In the genomic region with DNA sequence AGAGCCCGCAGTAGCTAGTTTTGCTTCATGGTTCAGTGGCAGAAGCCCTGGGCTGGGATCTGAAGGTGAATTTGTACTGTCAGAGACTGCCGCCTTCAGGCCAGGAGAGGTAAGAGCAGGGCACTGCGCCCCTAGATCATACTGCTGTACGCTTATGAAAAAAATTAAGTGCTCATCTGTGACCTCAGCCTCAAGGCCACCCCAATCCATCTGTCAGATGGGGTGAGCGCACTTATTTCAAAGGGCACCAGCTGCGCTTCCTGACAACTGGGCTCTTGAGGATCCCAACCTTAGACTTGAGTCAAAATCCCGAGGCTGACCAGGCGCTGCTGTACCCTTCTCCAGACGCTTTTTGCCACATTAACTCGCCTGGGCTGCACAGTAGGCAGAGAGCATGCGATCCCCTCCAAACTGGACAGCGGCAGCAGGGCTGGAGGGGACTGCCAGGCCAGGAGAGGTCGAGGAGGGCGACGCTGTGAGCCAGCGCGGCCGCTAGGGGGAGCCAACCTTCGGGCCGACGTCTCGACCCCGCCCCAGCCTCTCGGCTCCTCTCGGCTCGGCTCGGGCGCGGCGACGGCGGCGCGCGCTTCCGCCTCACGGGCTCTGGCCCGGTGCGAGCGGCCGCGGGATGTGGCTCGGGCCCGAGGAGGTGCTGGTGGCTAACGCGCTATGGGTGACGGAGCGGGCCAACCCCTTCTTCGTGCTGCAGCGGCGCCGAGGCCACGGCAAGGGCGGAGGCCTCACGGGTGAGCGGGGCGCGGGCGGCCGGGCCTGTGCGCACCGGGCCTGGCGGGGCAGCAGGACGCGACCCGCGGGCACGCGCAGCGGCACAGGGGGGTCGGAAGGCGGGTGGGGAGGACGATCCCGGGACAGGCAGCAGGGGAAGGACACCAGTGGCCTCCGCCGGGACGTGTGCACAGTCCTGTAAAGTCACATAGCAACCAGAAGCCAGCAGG, we compare ENCODE assay signal across 8 mouse cellular contexts. TPM values are rescaled to one million over a fixed set of nuclear protein-coding genes. Genes with fewer than 3 reads are reported as not detected.
DNase-seq lines count a peak whose midpoint lies in the region; ATAC-seq and TF ChIP-seq lines count a peak whose summit lies in the region.

A gene (plus strand): TSS at position 586 of the 956 bp plus-strand sequence.

- peak; percentile 88 for ATAC-seq in erythroblast, adult 5-6 weeks (replicated peaks; ENCODE audit: low FRiP score, poor library complexity, severe bottlenecking)
- peak; percentile 89 for ATAC-seq in heart, embryonic 11.5 days (replicated peaks; ENCODE audit: insufficient number of reproducible peaks, low FRiP score, low TSS enrichment)
- peak; percentile 95 for ATAC-seq in kidney, embryonic 16.5 days (ENCODE audit: low FRiP score, low TSS enrichment)

- no peaks in the 10 kb centered on the region for H3K27me3 ChIP-seq in heart, embryonic 11.5 days (ENCODE audit: control insufficient read depth, insufficient read depth, low read length)
- H3K27me3 ChIP-seq in kidney, embryonic 16.5 days (ENCODE audit: insufficient read depth, low read length) = no peaks in the 10 kb centered on the region
- H3K27me3 ChIP-seq in liver, adult 2 months (ENCODE audit: control insufficient read depth, insufficient read depth, low read length) = no peaks in the 10 kb centered on the region
- no peaks in the 10 kb centered on the region for H3K27me3 ChIP-seq in myocyte (ENCODE audit: control insufficient read depth, insufficient read depth, insufficient read length)
- H3K27me3 ChIP-seq in splenic B cell, adult 2 months (ENCODE audit: control insufficient read depth, insufficient read depth, low read length, poor library complexity, severe bottlenecking) = no peaks in the 10 kb centered on the region

- under 1% methylated on average over 73 of the region's 77 CpGs for WGBS in heart, embryonic 11.5 days (ENCODE audit: insufficient replicate concordance)
- under 1% methylated on average over 77 of the region's 77 CpGs for WGBS in kidney, embryonic 16.5 days
- WGBS in liver, adult 2 months = under 1% methylated on average over 77 of the region's 77 CpGs

- peak within 1 kb of the TSS; percentile 84 for H3K4me3 ChIP-seq in heart, embryonic 11.5 days (ENCODE audit: low read depth, low read length)
- H3K4me3 ChIP-seq in kidney, embryonic 16.5 days (ENCODE audit: low read length) = peak within 1 kb of the TSS; percentile 73
- H3K4me3 ChIP-seq in liver, adult 2 months (ENCODE audit: insufficient read depth, low read depth, low read length) = peak within 1 kb of the TSS; percentile 82
- peak within 1 kb of the TSS; percentile 73 for H3K4me3 ChIP-seq in myocyte

- H3ac ChIP-seq in myocyte (ENCODE audit: control insufficient read depth, insufficient read length) = peak within 1 kb of the TSS; percentile 90

- peak; percentile 97 for TF ChIP-seq CTCF in liver, adult 2 months (IDR thresholded peaks at IDR 0.05; ENCODE audit: low read depth, low read length)

- H3K36me3 ChIP-seq in heart, embryonic 11.5 days (ENCODE audit: control insufficient read depth, insufficient read depth, low read length) = peaks cover 3% of the 10 kb centered on the region; the same call in 1 of the 2 replicates
- peaks cover 3% of the 10 kb centered on the region for H3K36me3 ChIP-seq in kidney, embryonic 16.5 days (ENCODE audit: insufficient read depth, low read length)
- no peaks in the 10 kb centered on the region; the same call in 1 of the 2 replicates for H3K36me3 ChIP-seq in liver, adult 2 months (ENCODE audit: control insufficient read depth, insufficient read depth, low read length)
- peaks cover 2% of the 10 kb centered on the region for H3K36me3 ChIP-seq in myocyte (ENCODE audit: control insufficient read depth, insufficient read depth)
- H3K36me3 ChIP-seq in splenic B cell, adult 2 months (ENCODE audit: control insufficient read depth, insufficient read depth, low read length, poor library complexity, severe bottlenecking) = no peaks in the 10 kb centered on the region

- 0 out of 2 replicates have a peak, but pooled peaks have one; percentile 38 for TF ChIP-seq POLR2A in liver, adult 2 months (IDR thresholded peaks at IDR 0.05; ENCODE audit: extremely low read depth, insufficient read depth, low read length)
- peak; percentile 87 for TF ChIP-seq POLR2A in myocyte (IDR thresholded peaks at IDR 0.05; ENCODE audit: insufficient read length, low read depth)

- H3K79me2 ChIP-seq in liver, adult 2 months (ENCODE audit: control insufficient read depth, insufficient read depth, low read length) = peaks cover 5% of the 10 kb centered on the region; the same call in 1 of the 2 replicates
- peaks cover 9% of the 10 kb centered on the region for H3K79me2 ChIP-seq in myocyte (ENCODE audit: control insufficient read depth, insufficient read depth)

- H3K4me2 ChIP-seq in heart, embryonic 11.5 days = peak within 1 kb of the TSS; percentile 83
- peak within 1 kb of the TSS; percentile 84 for H3K4me2 ChIP-seq in kidney, embryonic 16.5 days (replicated peaks; ENCODE audit: low read depth, low read length)
- H3K4me2 ChIP-seq in myocyte (ENCODE audit: low read depth) = peak within 1 kb of the TSS; percentile 99

- no peaks in the 10 kb centered on the region for H3K9me3 ChIP-seq in heart, embryonic 11.5 days (replicated peaks; ENCODE audit: control insufficient read depth, low read length)
- no peaks in the 10 kb centered on the region for H3K9me3 ChIP-seq in kidney, embryonic 16.5 days (ENCODE audit: low read length)

- H3K9ac ChIP-seq in heart, embryonic 11.5 days (ENCODE audit: low read depth, low read length) = peak within 1 kb of the TSS; percentile 98
- H3K9ac ChIP-seq in kidney, embryonic 16.5 days (replicated peaks; ENCODE audit: low read length) = peak within 1 kb of the TSS; percentile 96
- peak within 1 kb of the TSS; percentile 97 for H3K9ac ChIP-seq in liver, adult 2 months (ENCODE audit: low read depth, low read length)

- H3K4me1 ChIP-seq in heart, embryonic 11.5 days (ENCODE audit: control insufficient read depth, insufficient read depth, low read length) = peaks cover 11% of the 10 kb centered on the region; the same call in 1 of the 2 replicates
- peaks cover 14% of the 10 kb centered on the region for H3K4me1 ChIP-seq in kidney, embryonic 16.5 days (ENCODE audit: insufficient read depth, low read length)
- H3K4me1 ChIP-seq in liver, adult 2 months (ENCODE audit: control insufficient read depth, insufficient read depth, low read length) = peaks cover 3% of the 10 kb centered on the region; the same call in 1 of the 2 replicates

- DNase-seq in B cell, adult 2 months = peak; percentile 91 to 92
- DNase-seq in brain, adult 2 months (ENCODE audit: low read depth, low spot score) = peak; percentile 96
- peak; percentile 78 for DNase-seq in liver, adult 2 months (ENCODE audit: extremely low read depth, low read depth, low spot score)
- DNase-seq in splenic B cell, adult 2 months (ENCODE audit: low read depth, low spot score) = peak; percentile 93

- H3K27ac ChIP-seq in heart, embryonic 11.5 days (ENCODE audit: low read depth, low read length) = peak within 1 kb of the TSS; percentile 87
- H3K27ac ChIP-seq in kidney, embryonic 16.5 days (ENCODE audit: low read length) = peak within 1 kb of the TSS; percentile 69
- peak within 1 kb of the TSS; percentile 72 for H3K27ac ChIP-seq in liver, adult 2 months (replicated peaks; ENCODE audit: insufficient read depth, low read depth, low read length)

TF ChIP-seq in myocyte, 11 proteins besides CTCF, POLR2A, EP300 and RAD21:
- TF ChIP-seq E2F4 (IDR thresholded peaks at IDR 0.05; ENCODE audit: insufficient read depth) (no peak), MYOD1 (IDR thresholded peaks at IDR 0.05; ENCODE audit: control insufficient read depth in 1 of 3, insufficient read length in 2 of 3, low read depth in 2 of 3) (no peak), MYOG (IDR thresholded peaks at IDR 0.05; ENCODE audit: control insufficient read depth in 1 of 3, insufficient read depth in 1 of 3, insufficient read length in 2 of 3, low read depth in 2 of 3) (peak in 1 of 3 experiments; percentile 11), POLR2AphosphoS2 (IDR thresholded peaks at IDR 0.05; ENCODE audit: insufficient read length, low read depth) (peak; percentile 72), REST (IDR thresholded peaks at IDR 0.05; ENCODE audit: insufficient read depth, insufficient read length) (peak; percentile 57), SRF (IDR thresholded peaks at IDR 0.05; ENCODE audit: control insufficient read depth, insufficient read length, low read depth) (peak; percentile 38)
TF ChIP-seq in myocyte: peak in this region for 4.

RNA-seq across cellular contexts. Expression of the gene that starts here (rescaled TPM):
- 6.1 and 12.5 TPM in 2 replicates for total RNA-seq in erythroblast, adult 5-6 weeks (2015; ENCODE audit: low replicate concordance)
- 15.9 and 30.5 TPM in 2 replicates for total RNA-seq in erythroblast, adult 5-6 weeks (2017; ENCODE audit: low replicate concordance)
- polyA plus RNA-seq in heart, embryonic 11.5 days (2014; fragmentation: Nextera tagmentation; extraction: Ambion mirVana) = 20.7 and 27.3 TPM in 2 replicates
- 44.3 and 47.2 TPM in 2 replicates for polyA plus RNA-seq in kidney, embryonic 16.5 days (2015; fragmentation: Nextera tagmentation; extraction: Ambion mirVana)
- 19.5 and 26.2 TPM in 2 replicates for total RNA-seq in liver, adult 2 months (2014; rRNA removed)
- 29.8 and 30.5 TPM in 2 replicates for polyA plus RNA-seq in liver, adult 2 months (2012; rRNA removed)
- polyA plus RNA-seq in myocyte (2012; fragmentation: generic; extraction: Trizol) = 36.6 TPM

Comparison
In these comparisons a context has a peak if more than half of its experiments do, and no peak if none do; other contexts are left out.
1. Peak in every context shown above with its lines: DNase-seq, ATAC-seq, H3K4me3 ChIP-seq and H3K27ac ChIP-seq.